Mouse (Mus musculus): ENCODE measurements around the gene Mapkbp1. TPM values are rescaled to one million over a fixed set of nuclear protein-coding genes. Genes with fewer than 3 reads are reported as not detected.

Gene Mapkbp1
- 2.8 and 4.5 TPM in 2 replicates for polyA plus RNA-seq (2016; fragmentation: Nextera tagmentation; extraction: Ambion mirVana)

GRCm38 (mm10) chr2:119972537-119972879, at the start of gene Mapkbp1:
TSS of gene Mapkbp1 (plus strand) at chr2:119972699.
- no peak for DNase-seq (ENCODE audit: low spot score)
- no peaks in the 10 kb centered on the region for H3K27me3 ChIP-seq (ENCODE audit: low read depth, poor library complexity, severe bottlenecking)
- H3K4me3 ChIP-seq = peak within 1 kb of the TSS; percentile 73
- peaks cover 17% of the 10 kb centered on the region for H3K4me1 ChIP-seq
- no peaks in the 10 kb centered on the region for H3K36me3 ChIP-seq
- H3K9me3 ChIP-seq (replicated peaks) = no peaks in the 10 kb centered on the region
- peak within 1 kb of the TSS; percentile 89 for H3K27ac ChIP-seq
- 1% methylated on average over 19 of the region's 19 CpGs for WGBS

GRCm38 (mm10) chr2:119970571-119970970, 1.9 kb upstream of the Mapkbp1 start:
- Histone ChIP-seq H3K9me3 (replicated peaks) (no peaks in the 10 kb centered on the region), H3K27ac (no peak overlapping the region), H3K27me3 (ENCODE audit: low read depth, poor library complexity, severe bottlenecking) (no peaks in the 10 kb centered on the region), H3K36me3 (peaks cover 7% of the 10 kb centered on the region; the same call in 1 of the 2 replicates), H3K4me1 (peaks cover 17% of the 10 kb centered on the region), H3K4me3 (no peak overlapping the region)
- 61% methylated on average over 9 of the region's 9 CpGs for WGBS
- DNase-seq (ENCODE audit: low spot score) = no peak

DNA sequence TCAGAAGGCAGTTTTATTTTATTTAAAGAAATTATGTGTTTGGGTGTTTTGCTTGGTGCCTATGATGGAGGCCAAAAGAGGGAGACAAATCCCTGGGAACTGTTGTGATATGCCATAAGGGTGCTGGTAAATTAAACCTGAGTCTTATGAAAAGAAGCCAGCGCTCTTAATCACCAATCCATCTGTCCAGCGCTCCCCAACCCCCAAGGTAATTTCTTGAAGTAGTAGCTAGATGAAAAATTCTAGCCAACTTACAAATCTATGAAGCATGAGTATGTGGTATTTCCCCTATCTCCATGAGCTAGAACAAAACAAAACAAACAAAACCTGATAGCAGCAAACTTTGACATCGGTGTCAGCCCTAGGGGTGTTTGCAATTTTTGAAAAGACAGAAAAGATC, 1.2 kb upstream of the Mapkbp1 start:
- DNase-seq (ENCODE audit: low spot score) = no peak
- no peak overlapping the region for H3K27ac ChIP-seq
- no peaks in the 10 kb centered on the region for H3K27me3 ChIP-seq (ENCODE audit: low read depth, poor library complexity, severe bottlenecking)
- H3K36me3 ChIP-seq = 0 out of 2 replicates have a peak, but pooled peaks cover 3% of the 10 kb centered on the region
- H3K4me3 ChIP-seq = no peak overlapping the region
- no peaks in the 10 kb centered on the region for H3K9me3 ChIP-seq (replicated peaks)
- 88% methylated on average over 3 of the region's 3 CpGs for WGBS
- H3K4me1 ChIP-seq = peaks cover 17% of the 10 kb centered on the region

GRCm38 (mm10) chr2:119971837-119972536, 512 bp upstream of the Mapkbp1 start:
- Histone ChIP-seq H3K36me3 (no peaks in the 10 kb centered on the region), H3K27me3 (ENCODE audit: low read depth, poor library complexity, severe bottlenecking) (no peaks in the 10 kb centered on the region), H3K4me3 (peak overlapping the region; percentile 73), H3K9me3 (replicated peaks) (no peaks in the 10 kb centered on the region), H3K4me1 (peaks cover 17% of the 10 kb centered on the region), H3K27ac (peak overlapping the region; percentile 89)
- 4% methylated on average over 32 of the region's 32 CpGs for WGBS
- DNase-seq (ENCODE audit: low spot score) = peak; percentile 96

- H3K27ac ChIP-seq = no peak overlapping the region
- H3K4me3 ChIP-seq = no peak overlapping the region
- DNase-seq (ENCODE audit: low spot score) = no peak
- peaks cover 7% of the 10 kb centered on the region for H3K4me1 ChIP-seq
- no peaks in the 10 kb centered on the region for H3K27me3 ChIP-seq (ENCODE audit: low read depth, poor library complexity, severe bottlenecking)
- no peaks in the 10 kb centered on the region for H3K9me3 ChIP-seq (replicated peaks)
- H3K36me3 ChIP-seq = peaks cover 14% of the 10 kb centered on the region
- 83% methylated on average over 7 of the region's 7 CpGs for WGBS
Observed at GRCm38 (mm10) chr2:119980343-119980986, 8.0 kb downstream of the Mapkbp1 start.

- 72% methylated on average over 2 of the region's 2 CpGs for WGBS
- DNase-seq (ENCODE audit: low spot score) = no peak
- no peak overlapping the region for H3K4me3 ChIP-seq
- H3K27ac ChIP-seq = no peak overlapping the region
- H3K27me3 ChIP-seq (ENCODE audit: low read depth, poor library complexity, severe bottlenecking) = no peaks in the 10 kb centered on the region
- H3K4me1 ChIP-seq = peaks cover 7% of the 10 kb centered on the region
- no peaks in the 10 kb centered on the region for H3K9me3 ChIP-seq (replicated peaks)
- H3K36me3 ChIP-seq = peaks cover 14% of the 10 kb centered on the region
Observed at GRCm38 (mm10) chr2:119981631-119982030, 9.1 kb downstream of the Mapkbp1 start.

DNA sequence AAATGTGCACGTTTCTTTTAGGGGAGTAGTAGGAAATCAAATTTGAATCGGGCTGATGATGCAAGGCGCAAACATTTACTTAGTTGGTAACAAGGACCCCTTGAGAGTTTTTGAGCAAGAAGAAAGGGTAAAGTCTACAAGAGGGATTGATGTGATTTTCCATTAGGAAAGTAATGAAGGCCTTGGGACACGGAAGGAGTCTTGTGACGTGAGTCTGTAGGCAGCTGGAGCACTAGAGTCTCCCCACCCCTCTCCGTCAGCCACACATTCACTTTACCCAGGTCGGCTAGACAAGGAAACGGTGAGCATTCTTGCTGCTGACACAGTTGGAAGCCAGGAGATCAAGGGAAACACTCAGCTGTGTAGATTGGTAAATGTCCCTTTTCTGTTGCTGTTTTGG, 13.4 kb downstream of the Mapkbp1 start:
- 80% methylated on average over 8 of the region's 8 CpGs for WGBS
- DNase-seq (ENCODE audit: low spot score) = no peak
- Histone ChIP-seq H3K27ac (no peak overlapping the region), H3K4me1 (peaks cover 7% of the 10 kb centered on the region), H3K27me3 (ENCODE audit: low read depth, poor library complexity, severe bottlenecking) (no peaks in the 10 kb centered on the region), H3K36me3 (peaks cover 14% of the 10 kb centered on the region), H3K4me3 (no peak overlapping the region), H3K9me3 (replicated peaks) (no peaks in the 10 kb centered on the region)

GRCm38 (mm10) chr2:119986369-119986768, 13.9 kb downstream of the Mapkbp1 start:
- Histone ChIP-seq H3K4me1 (peaks cover 5% of the 10 kb centered on the region), H3K9me3 (replicated peaks) (no peaks in the 10 kb centered on the region), H3K27ac (no peak overlapping the region), H3K36me3 (peaks cover 14% of the 10 kb centered on the region), H3K4me3 (no peak overlapping the region), H3K27me3 (ENCODE audit: low read depth, poor library complexity, severe bottlenecking) (no peaks in the 10 kb centered on the region)
- no peak for DNase-seq (ENCODE audit: low spot score)
- WGBS = 83% methylated on average over 6 of the region's 6 CpGs

DNA sequence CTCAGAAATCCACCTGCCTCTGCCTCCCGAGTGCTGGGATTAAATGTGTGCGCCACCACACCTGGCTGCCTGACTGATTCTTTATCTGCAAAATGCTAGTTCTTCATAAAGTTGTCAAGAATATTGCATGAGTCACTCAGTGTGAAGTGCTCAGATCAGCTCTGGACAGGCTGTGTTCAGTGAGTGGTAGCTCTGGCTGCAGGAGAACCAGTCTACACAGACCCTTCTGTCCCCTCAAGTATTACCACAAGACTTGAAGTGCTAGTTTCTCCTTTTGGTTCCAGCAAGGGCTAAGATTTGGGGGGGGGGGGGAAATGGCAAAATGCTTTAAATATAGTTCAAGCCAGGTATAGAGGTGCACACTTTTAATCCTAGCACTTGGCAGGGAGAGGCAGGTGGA, 14.9 kb downstream of the Mapkbp1 start:
- peaks cover 6% of the 10 kb centered on the region; the same call in 1 of the 2 replicates for H3K36me3 ChIP-seq
- WGBS = 95% methylated on average over 2 of the region's 2 CpGs
- no peaks in the 10 kb centered on the region for H3K9me3 ChIP-seq (replicated peaks)
- no peak overlapping the region for H3K27ac ChIP-seq
- DNase-seq (ENCODE audit: low spot score) = no peak
- no peaks in the 10 kb centered on the region for H3K27me3 ChIP-seq (ENCODE audit: low read depth, poor library complexity, severe bottlenecking)
- no peak overlapping the region for H3K4me3 ChIP-seq
- no peaks in the 10 kb centered on the region for H3K4me1 ChIP-seq

DNA sequence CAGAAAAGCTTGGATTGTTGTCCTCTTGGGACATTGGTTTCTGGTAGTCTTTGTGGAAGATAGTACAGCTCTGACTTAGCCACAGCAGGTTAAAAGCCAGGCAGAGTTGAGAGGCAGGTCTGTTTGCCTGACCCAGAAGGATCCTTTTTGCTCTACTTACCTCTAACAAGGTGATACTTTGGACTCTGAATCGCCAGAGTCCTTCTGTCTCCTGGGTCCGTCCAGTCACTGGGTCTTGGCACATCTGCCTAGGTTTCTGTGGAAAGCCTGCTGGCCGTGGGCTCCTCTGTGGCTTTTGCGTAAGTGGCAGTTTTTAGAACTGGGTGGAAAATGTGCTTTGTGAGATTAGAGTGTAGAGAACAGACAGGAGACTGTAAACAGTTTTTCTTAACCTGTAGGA, 16.5 kb downstream of the Mapkbp1 start:
- Histone ChIP-seq H3K4me1 (no peaks in the 10 kb centered on the region), H3K27me3 (ENCODE audit: low read depth, poor library complexity, severe bottlenecking) (no peaks in the 10 kb centered on the region), H3K27ac (no peak overlapping the region), H3K9me3 (replicated peaks) (no peaks in the 10 kb centered on the region), H3K36me3 (no peaks in the 10 kb centered on the region), H3K4me3 (no peak overlapping the region)
- WGBS = 90% methylated on average over 4 of the region's 4 CpGs
- DNase-seq (ENCODE audit: low spot score) = no peak

- WGBS = 88% methylated on average over 6 of the region's 6 CpGs
- H3K36me3 ChIP-seq = no peaks in the 10 kb centered on the region
- H3K4me3 ChIP-seq = no peak overlapping the region
- no peak overlapping the region for H3K27ac ChIP-seq
- peaks cover 12% of the 10 kb centered on the region for H3K4me1 ChIP-seq
- DNase-seq (ENCODE audit: low spot score) = no peak
- H3K9me3 ChIP-seq (replicated peaks) = no peaks in the 10 kb centered on the region
- no peaks in the 10 kb centered on the region for H3K27me3 ChIP-seq (ENCODE audit: low read depth, poor library complexity, severe bottlenecking)
Observed at GRCm38 (mm10) chr2:119990881-119991280, 18.4 kb downstream of the Mapkbp1 start.

- Histone ChIP-seq H3K27ac (no peak overlapping the region), H3K36me3 (no peaks in the 10 kb centered on the region; the same call in 1 of the 2 replicates), H3K27me3 (ENCODE audit: low read depth, poor library complexity, severe bottlenecking) (no peaks in the 10 kb centered on the region), H3K4me3 (no peak overlapping the region), H3K4me1 (peaks cover 27% of the 10 kb centered on the region), H3K9me3 (replicated peaks) (no peaks in the 10 kb centered on the region)
- WGBS = 92% methylated on average over 2 of the region's 2 CpGs
- DNase-seq (ENCODE audit: low spot score) = no peak
Observed at GRCm38 (mm10) chr2:119992349-119992748, 19.9 kb downstream of the Mapkbp1 start.

DNA sequence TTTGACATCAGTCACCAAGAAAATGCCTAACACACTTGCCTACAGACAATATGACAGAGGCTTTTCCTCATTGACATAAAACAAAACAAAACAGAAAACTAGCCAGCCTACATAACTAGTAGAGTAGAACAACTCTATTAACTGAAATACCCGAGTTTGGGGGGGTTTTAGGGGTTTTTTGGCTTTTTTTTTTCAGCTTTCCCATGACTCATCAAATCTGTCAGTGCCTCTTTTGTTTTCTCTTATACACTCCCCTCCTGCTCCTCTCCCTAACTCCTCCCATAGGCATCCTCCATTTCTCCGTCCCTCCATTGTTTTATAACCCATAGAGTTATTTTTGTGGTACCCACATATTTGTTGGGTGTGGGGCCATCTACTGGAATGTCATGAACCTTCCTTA, 21.0 kb downstream of the Mapkbp1 start:
- Histone ChIP-seq H3K36me3 (no peaks in the 10 kb centered on the region; the same call in 1 of the 2 replicates), H3K27me3 (ENCODE audit: low read depth, poor library complexity, severe bottlenecking) (no peaks in the 10 kb centered on the region), H3K4me1 (peaks cover 29% of the 10 kb centered on the region), H3K4me3 (no peak overlapping the region), H3K27ac (no peak overlapping the region), H3K9me3 (replicated peaks) (no peaks in the 10 kb centered on the region)
- WGBS = 72% methylated on average over 2 of the region's 2 CpGs
- no peak for DNase-seq (ENCODE audit: low spot score)
